Mouse (Mus musculus) hindbrain, embryonic 11.5 days (tissue): ENCODE data around the gene Rgs6. TPM values are rescaled to one million over a fixed set of nuclear protein-coding genes. Genes with fewer than 3 reads are reported as not detected.

Experiments used
- ATAC-seq: fragments of 200-750 bp; cut with Nextera tagmentation; 2 replicates; pipeline ENCODE4 v1.8.0; 2017; ENCODE audit warnings: mild to moderate bottlenecking, moderate TSS enrichment, moderate library complexity; ENCODE audit not compliant: low FRiP score
- DNase-seq: peaks from one replicate; pipeline ENCODE4 v3.0.0-alpha.2; 2015; ENCODE audit warnings: low spot score
- H3K27ac ChIP-seq: fragments of 300-500 bp; sonication (generic); 2 replicates; pipeline ENCODE4 v1.5.1; 2014; ENCODE audit warnings: mild to moderate bottlenecking, low read depth, low read length
- H3K27me3 ChIP-seq: fragments of 300-500 bp; sonication (generic); 2 replicates; pipeline ENCODE4 v1.6.1; 2014; ENCODE audit warnings: mild to moderate bottlenecking, low read length, moderate library complexity, mixed read lengths; ENCODE audit not compliant: control insufficient read depth, insufficient read depth
- H3K36me3 ChIP-seq: fragments of 300-500 bp; sonication (generic); 2 replicates; pipeline ENCODE4 v1.6.1; 2014; ENCODE audit warnings: mild to moderate bottlenecking, low read length, moderate library complexity, mixed read lengths; ENCODE audit not compliant: control insufficient read depth, insufficient read depth
- H3K4me1 ChIP-seq: fragments of 300-500 bp; sonication (generic); replicated peaks from 2 replicates; pipeline ENCODE4 v1.6.1; 2014; ENCODE audit warnings: low read length, mixed read lengths; ENCODE audit not compliant: control insufficient read depth, insufficient read depth
- H3K4me2 ChIP-seq: fragments of 300-500 bp; sonication (generic); replicated peaks from 2 replicates; pipeline ENCODE4 v1.6.1; 2014; ENCODE audit warnings: mild to moderate bottlenecking, low read depth, low read length
- H3K4me3 ChIP-seq: fragments of 300-500 bp; sonication (generic); 2 replicates; pipeline ENCODE4 v1.5.1; 2014; ENCODE audit warnings: low read depth, low read length
- H3K9ac ChIP-seq: fragments of 300-500 bp; sonication (generic); 2 replicates; pipeline ENCODE4 v1.6.1; 2014; ENCODE audit warnings: low read depth, low read length
- H3K9me3 ChIP-seq: fragments of 300-500 bp; sonication (generic); 2 replicates; pipeline ENCODE4 v1.6.1; 2016; ENCODE audit warnings: low read length; ENCODE audit not compliant: control insufficient read depth
- WGBS: fragments of 180-500 bp; shearing (Covaris S2); extraction: QIAGEN DNeasy Blood & Tissue Kit; methylation state at CpG from one replicate; pipeline ENCODE4 v1.1.7; 2014; 5-methylcytosine and 5-hydroxymethylcytosine counted together
- polyA plus RNA-seq: library from polyadenylated mRNA; unstranded; fragments of >200 nt; fragmentation: Nextera tagmentation; extraction: Ambion mirVana; gene quantifications from 2 replicates; pipeline ENCODE4 v1.2.1, GENCODE M21; 2014

The Rgs6 gene
- polyA plus RNA-seq, 1 experiment from 2014 or later = 0.22 TPM

DNA sequence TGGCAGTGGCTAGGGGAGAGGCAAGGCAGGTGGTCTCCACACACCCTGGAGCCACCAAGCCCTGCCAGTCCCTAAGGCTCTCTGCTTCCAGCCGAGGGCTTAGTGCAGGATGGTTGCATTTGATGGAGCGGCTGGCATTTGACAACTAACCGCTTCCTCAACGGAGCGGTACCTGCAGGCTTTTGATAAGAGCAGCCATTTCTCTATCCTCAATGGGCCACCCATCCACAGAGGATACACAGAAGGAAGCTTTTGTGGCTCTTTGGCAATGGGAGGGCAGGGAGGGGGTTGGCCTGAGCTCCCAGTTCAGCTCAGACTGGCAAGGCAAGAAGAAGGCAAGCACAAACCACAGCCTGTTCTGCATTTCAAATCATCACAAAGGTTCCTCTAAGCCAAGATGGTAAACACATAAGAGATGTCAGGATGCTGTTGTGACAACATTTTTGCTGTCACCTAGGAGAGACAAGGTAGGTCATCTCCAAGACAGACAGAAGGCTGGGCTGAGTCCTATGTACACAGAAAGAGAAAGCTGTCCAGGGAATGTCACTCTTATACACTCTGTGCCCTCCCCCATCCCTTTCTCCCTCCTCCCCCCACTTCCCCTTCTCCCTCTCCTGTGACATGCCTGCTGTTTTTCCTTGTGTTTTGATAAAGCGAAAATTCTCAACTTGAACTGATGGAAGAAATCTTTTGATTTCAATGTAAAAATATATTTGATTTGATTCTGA is 525.0 kb downstream of the Rgs6 start:
- Histone ChIP-seq H3K27me3 (no peaks in the 10 kb centered on the region), H3K4me2 (no peak overlapping the region), H3K9me3 (no peaks in the 10 kb centered on the region), H3K27ac (no peak overlapping the region), H3K36me3 (no peaks in the 10 kb centered on the region), H3K4me3 (no peak overlapping the region), H3K9ac (no peak overlapping the region), H3K4me1 (no peaks in the 10 kb centered on the region)
- no peak for ATAC-seq
- DNase-seq = no peak
- 73% methylated on average over 6 of the region's 6 CpGs for WGBS

DNA sequence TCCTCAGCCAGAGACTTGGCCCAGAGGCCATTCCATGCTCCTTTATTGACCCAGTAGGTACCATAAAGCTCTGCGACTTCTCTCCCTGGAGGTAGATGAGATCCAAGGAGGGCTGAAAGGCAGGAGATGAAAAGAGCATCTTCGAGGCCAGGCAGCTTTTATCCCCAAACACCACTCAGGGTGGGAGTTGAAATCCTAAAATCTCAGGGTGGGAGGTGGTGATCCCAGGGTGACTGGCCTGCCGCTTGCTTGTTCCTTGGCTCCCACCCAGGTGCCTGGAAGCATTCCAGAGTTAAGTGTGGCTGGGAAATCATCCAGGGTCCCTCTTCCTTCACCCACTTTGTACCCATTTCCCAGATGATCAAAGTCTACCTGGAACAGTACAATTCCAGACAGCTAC is 525.9 kb downstream of the Rgs6 start:
- no peaks in the 10 kb centered on the region for H3K9me3 ChIP-seq
- DNase-seq (no peak), ATAC-seq (no peak)
- H3K4me3 ChIP-seq = no peak overlapping the region
- H3K27ac ChIP-seq = no peak overlapping the region
- no peaks in the 10 kb centered on the region for H3K27me3 ChIP-seq
- no peaks in the 10 kb centered on the region for H3K4me1 ChIP-seq
- H3K36me3 ChIP-seq = no peaks in the 10 kb centered on the region
- H3K4me2 ChIP-seq = no peak overlapping the region
- 74% methylated on average over 3 of the region's 3 CpGs for WGBS
- H3K9ac ChIP-seq = no peak overlapping the region

DNA sequence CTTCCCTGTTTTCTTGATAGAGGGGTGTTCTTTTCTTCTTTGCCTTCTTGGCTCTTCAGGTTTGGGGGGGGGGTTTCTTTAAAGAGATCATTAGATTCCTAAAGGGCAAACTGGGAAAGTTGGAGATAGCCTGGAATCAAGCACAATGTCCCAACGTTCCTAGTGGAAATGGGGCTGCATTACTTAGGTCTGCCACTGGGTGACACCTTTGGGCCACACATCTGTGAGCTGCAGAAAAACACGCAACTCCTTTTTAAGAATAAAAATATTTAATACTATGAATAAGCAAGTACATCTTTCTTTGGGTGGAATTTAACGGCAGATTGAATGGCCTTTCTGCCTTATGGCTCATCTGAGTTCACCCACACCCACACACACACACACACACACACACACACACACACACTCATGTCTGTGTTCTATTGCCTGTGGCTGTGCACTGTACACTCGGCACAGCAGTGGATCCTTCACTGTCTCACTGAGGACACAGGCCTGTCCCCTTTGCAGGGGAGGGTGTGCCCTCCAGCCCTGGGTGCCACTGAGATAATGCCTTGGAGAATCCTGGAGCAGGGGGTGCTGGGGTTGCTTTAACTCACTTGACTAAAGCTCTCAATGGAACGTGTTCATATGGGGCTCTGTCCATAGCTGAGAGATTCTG is 526.4 kb downstream of the Rgs6 start:
- H3K27me3 ChIP-seq = no peaks in the 10 kb centered on the region
- ATAC-seq = no peak
- no peak overlapping the region for H3K4me2 ChIP-seq
- no peak overlapping the region for H3K9ac ChIP-seq
- H3K4me3 ChIP-seq = no peak overlapping the region
- H3K9me3 ChIP-seq = no peaks in the 10 kb centered on the region
- 47% methylated on average over 5 of the region's 5 CpGs for WGBS
- no peak overlapping the region for H3K27ac ChIP-seq
- peak; percentile 76 for DNase-seq
- H3K4me1 ChIP-seq = no peaks in the 10 kb centered on the region
- no peaks in the 10 kb centered on the region for H3K36me3 ChIP-seq

DNA sequence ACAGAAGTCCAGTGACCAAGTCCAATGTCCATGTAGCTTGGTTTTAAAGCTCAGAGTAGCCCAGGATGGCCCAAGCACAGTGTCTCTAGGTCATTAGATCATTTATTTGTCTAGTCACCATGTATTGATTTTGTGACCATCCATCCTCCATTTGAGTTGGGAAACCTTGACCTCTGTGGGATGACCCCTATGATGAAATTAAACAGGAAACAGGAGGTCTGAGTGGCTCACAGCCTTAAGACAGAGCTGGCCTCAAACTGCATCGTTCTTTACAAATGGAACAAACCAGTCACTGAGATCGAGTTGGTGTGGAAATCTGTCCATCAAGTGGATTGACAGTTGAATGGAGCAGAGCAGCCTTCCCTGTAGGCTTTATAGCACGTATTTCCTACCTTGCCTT is 536.0 kb downstream of the Rgs6 start:
- no peak overlapping the region for H3K4me3 ChIP-seq
- no peak overlapping the region for H3K9ac ChIP-seq
- 53% methylated on average over 3 of the region's 3 CpGs for WGBS
- no peaks in the 10 kb centered on the region for H3K9me3 ChIP-seq
- no peaks in the 10 kb centered on the region for H3K36me3 ChIP-seq
- H3K4me1 ChIP-seq = no peaks in the 10 kb centered on the region
- H3K27ac ChIP-seq = no peak overlapping the region
- H3K4me2 ChIP-seq = no peak overlapping the region
- DNase-seq (no peak), ATAC-seq (no peak)
- H3K27me3 ChIP-seq = no peaks in the 10 kb centered on the region

DNA sequence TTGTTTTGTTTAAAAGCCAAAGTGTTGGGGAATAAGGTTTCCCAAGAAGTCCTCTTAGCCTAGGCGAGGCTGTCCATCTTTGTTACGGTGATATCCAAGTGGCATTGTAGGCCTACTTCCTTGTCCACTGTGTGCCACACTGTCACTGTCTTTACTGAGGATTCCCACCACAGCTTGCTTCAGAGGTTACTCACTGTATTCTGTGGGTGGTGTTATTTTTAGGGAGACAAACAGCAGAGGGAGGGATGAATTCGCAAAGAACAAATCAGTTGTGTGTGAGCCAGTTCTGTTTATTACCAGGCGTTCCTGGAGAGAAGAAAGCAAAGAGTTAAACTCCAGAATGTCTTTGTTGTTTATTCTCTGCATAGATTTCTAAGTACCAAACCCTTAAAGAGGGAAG is 537.2 kb downstream of the Rgs6 start:
- H3K9ac ChIP-seq = no peak overlapping the region
- H3K4me1 ChIP-seq = no peaks in the 10 kb centered on the region
- no peak for ATAC-seq
- no peak overlapping the region for H3K4me2 ChIP-seq
- no peak overlapping the region for H3K4me3 ChIP-seq
- no peak for DNase-seq
- no peaks in the 10 kb centered on the region for H3K9me3 ChIP-seq
- H3K27ac ChIP-seq = no peak overlapping the region
- no peaks in the 10 kb centered on the region for H3K27me3 ChIP-seq
- WGBS = 89% methylated on average over 4 of the region's 4 CpGs
- H3K36me3 ChIP-seq = no peaks in the 10 kb centered on the region

DNA sequence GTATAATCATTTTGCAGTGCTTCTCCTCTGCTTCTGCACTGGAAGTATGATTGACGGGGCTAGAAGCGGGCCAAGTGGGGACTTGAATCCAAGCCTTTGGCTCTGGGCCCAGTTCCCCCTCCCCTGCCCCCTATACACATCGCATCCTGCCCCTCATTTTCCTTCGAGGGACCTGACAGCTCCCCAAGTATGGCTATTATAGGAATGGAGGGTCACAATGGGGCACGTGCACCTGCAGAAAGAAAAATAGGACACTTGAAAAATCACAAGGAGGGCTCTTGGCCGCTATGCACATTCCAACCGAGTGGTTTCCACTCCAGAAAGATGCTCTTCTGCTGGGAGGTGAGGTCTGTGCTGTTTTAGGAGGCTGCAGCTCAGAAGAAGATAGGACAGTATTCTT is 538.8 kb downstream of the Rgs6 start:
- Histone ChIP-seq H3K4me1 (no peaks in the 10 kb centered on the region), H3K9me3 (no peaks in the 10 kb centered on the region), H3K27ac (no peak overlapping the region), H3K27me3 (no peaks in the 10 kb centered on the region), H3K36me3 (no peaks in the 10 kb centered on the region), H3K4me3 (no peak overlapping the region), H3K9ac (no peak overlapping the region), H3K4me2 (no peak overlapping the region)
- 88% methylated on average over 7 of the region's 7 CpGs for WGBS
- DNase-seq (no peak), ATAC-seq (no peak)

DNA sequence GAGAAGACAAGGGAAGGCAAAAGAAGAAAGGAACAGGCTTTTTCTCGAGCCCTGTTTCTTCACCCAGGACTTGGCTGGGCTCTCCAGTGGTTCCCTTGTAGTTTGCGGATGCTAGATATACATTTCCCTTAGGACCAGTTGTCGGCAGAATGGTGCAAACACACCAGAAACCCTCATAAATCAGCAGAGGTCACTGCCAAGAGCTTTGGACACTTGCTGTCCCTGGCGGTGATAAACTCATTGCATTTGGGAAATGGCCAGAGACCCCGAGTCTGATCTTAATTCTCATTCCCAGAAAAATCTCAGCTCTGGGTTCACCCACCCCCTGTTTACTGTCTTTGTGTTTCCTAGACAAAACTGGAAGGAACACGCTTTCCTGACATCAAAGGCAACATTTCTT is 539.9 kb downstream of the Rgs6 start:
- no peak for DNase-seq
- no peak for ATAC-seq
- Histone ChIP-seq H3K9me3 (no peaks in the 10 kb centered on the region), H3K27ac (no peak overlapping the region), H3K27me3 (no peaks in the 10 kb centered on the region), H3K4me3 (no peak overlapping the region), H3K36me3 (no peaks in the 10 kb centered on the region), H3K4me1 (no peaks in the 10 kb centered on the region), H3K9ac (no peak overlapping the region), H3K4me2 (no peak overlapping the region)
- WGBS = 63% methylated on average over 6 of the region's 6 CpGs

DNA sequence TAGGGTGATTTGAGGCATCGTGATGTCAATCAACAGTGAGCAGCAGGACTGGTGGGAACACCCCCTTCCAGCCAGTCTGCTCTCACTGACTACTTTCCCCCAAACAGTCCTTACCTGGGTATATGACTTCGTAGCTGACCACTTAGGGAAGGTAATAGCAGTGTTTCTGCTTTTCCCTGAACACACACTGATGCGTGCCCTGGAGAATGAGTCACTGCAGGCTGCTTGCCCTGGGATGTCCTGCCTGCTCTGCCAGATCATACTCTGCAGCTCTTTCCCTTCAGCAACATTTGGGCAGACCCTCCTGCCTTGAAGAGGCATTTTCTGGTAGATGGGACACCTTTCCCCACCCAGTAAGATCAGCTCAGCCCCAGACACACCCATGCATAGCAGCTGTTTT is 540.5 kb downstream of the Rgs6 start:
- no peak overlapping the region for H3K27ac ChIP-seq
- no peaks in the 10 kb centered on the region for H3K36me3 ChIP-seq
- DNase-seq = no peak
- no peaks in the 10 kb centered on the region for H3K27me3 ChIP-seq
- WGBS = 92% methylated on average over 3 of the region's 3 CpGs
- no peak overlapping the region for H3K9ac ChIP-seq
- H3K9me3 ChIP-seq = no peaks in the 10 kb centered on the region
- ATAC-seq = no peak
- H3K4me1 ChIP-seq = no peaks in the 10 kb centered on the region
- H3K4me3 ChIP-seq = no peak overlapping the region
- H3K4me2 ChIP-seq = no peak overlapping the region

DNA sequence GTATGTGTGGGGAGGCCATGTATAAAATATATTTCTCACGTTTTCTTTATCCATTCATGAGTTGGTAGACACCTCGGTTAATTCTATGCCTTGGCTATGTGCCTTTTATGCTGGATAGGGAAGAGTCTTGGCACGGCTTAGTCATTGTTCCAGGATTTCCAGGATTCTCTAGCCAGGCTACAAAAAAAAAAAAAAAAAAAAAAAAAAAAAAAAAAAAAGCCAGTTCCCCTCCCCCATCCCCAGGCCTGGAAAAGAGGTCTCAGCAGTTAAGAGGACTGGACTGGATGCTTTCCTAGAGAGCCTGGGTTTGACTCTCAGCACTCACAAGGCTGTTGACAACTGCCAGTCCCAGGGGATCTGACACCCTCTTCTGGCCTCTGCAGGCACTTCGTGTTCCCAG is 543.3 kb downstream of the Rgs6 start:
- H3K27ac ChIP-seq = no peak overlapping the region
- H3K9me3 ChIP-seq = no peaks in the 10 kb centered on the region
- no peak overlapping the region for H3K4me2 ChIP-seq
- H3K4me3 ChIP-seq = no peak overlapping the region
- H3K9ac ChIP-seq = no peak overlapping the region
- H3K4me1 ChIP-seq = no peaks in the 10 kb centered on the region
- WGBS = 65% methylated on average over 4 of the region's 4 CpGs
- DNase-seq = no peak
- H3K27me3 ChIP-seq = no peaks in the 10 kb centered on the region
- ATAC-seq = no peak
- no peaks in the 10 kb centered on the region for H3K36me3 ChIP-seq
